Mouse (Mus musculus): ENCODE data around the gene Gm10447.

GRCm38 (mm10) chr11:53443861-53444260 is 13.0 kb downstream of the Gm10447 start:
- TF ChIP-seq MAX (IDR thresholded peaks at IDR 0.05) (peak; percentile 37), CTCF (IDR thresholded peaks at IDR 0.05; ENCODE audit: control insufficient read depth, insufficient read depth, insufficient read length) (no peak), USF1 (IDR thresholded peaks at IDR 0.05; ENCODE audit: low read depth) (no peak), MYOG (IDR thresholded peaks at IDR 0.05; ENCODE audit: control insufficient read depth, extremely low read depth, insufficient read length) (no peak), MYOD1 (IDR thresholded peaks at IDR 0.05; ENCODE audit: control insufficient read depth, insufficient read length, low read depth) (no peak)
